Mouse (Mus musculus): ENCODE results near the gene Cobll1. TPM values are rescaled to one million over a fixed set of nuclear protein-coding genes. Genes with fewer than 3 reads are reported as not detected.
"Not testable (repeated sequence)": the region's sequence is repeated elsewhere in the genome, so short reads cannot be mapped to it uniquely, and the experiment has no call there.

The Cobll1 gene
- polyA plus RNA-seq, 1 experiment from 2014 or later: 4.3 TPM

DNA sequence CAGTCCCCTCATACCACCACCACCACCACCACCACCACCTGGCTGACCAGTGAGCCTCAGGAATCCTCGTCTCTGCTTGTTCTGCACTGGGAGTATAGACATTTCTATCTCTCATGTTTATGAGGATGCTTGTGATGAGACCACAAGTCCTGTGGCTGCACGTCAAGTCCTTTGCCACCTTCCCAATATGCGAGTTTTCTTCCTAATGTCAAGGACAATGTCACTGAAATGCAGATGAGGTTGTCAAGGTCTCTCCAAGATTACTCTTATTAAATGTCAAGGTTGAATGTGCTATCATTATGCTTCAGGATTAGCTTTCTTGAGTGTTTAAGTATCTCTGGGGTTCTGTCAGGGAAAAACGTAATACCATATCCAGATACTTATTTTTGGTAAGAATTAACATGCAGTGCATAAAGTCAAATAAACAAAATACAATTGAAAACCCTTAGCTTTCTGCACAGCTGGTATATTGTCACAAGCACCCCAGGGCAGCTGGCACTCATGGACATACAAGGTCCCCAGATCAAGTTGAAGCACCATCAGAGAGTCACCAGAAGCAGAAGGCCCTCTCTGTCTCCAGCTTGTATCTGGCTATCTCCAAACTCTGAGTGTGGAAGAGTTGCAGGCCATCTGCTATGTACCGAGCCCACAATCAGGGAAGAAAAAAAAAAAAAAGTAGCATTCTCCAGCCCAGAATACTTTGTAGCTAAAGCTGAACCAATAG, 27.5 kb upstream of the Cobll1 start:
- Histone ChIP-seq H3K9ac (no peak overlapping the region), H3K4me2 (replicated peaks) (no peak overlapping the region), H3K9me3 (ENCODE audit: control insufficient read depth, low read length) (no peaks in the 10 kb centered on the region), H3K4me3 (replicated peaks; ENCODE audit: low read length) (no peak overlapping the region), H3K27me3 (ENCODE audit: control insufficient read depth, insufficient read depth, low read length) (no peaks in the 10 kb centered on the region), H3K27ac (no peak overlapping the region), H3K4me1 (replicated peaks; ENCODE audit: control insufficient read depth, insufficient read depth, low read length) (no peaks in the 10 kb centered on the region), H3K36me3 (replicated peaks; ENCODE audit: control insufficient read depth, insufficient read depth) (no peaks in the 10 kb centered on the region)
- ATAC-seq (ENCODE audit: low FRiP score) (no peak), DNase-seq (ENCODE audit: low spot score) (no peak)
- WGBS: 87% methylated on average over 5 of the region's 5 CpGs

DNA sequence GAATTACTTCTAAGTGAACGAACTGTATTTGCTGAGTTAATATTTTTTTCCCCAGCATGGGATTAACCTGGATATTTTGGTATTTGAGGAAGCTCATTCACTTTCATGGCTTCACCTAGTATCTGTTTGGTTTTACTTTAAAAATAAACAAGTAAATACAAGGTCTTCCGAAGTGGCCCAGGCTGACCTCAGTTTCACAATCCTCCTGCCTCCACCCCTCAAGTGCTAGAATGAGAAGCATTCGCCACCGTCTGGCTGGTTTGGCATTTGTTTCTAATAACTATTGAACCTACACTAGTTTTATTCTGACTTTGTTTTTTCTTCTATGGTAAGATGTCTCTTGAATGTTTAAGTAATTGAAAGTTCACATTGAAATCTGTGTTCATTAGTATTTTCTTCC, 23.0 kb upstream of the Cobll1 start:
- 80% methylated on average over 4 of the region's 4 CpGs for WGBS
- Histone ChIP-seq H3K9me3 (ENCODE audit: control insufficient read depth, low read length) (no peaks in the 10 kb centered on the region), H3K36me3 (replicated peaks; ENCODE audit: control insufficient read depth, insufficient read depth) (no peaks in the 10 kb centered on the region), H3K4me2 (replicated peaks) (no peak overlapping the region), H3K27me3 (ENCODE audit: control insufficient read depth, insufficient read depth, low read length) (no peaks in the 10 kb centered on the region), H3K4me1 (replicated peaks; ENCODE audit: control insufficient read depth, insufficient read depth, low read length) (no peaks in the 10 kb centered on the region), H3K4me3 (replicated peaks; ENCODE audit: low read length) (no peak overlapping the region), H3K27ac (no peak overlapping the region), H3K9ac (no peak overlapping the region)
- no peak for DNase-seq (ENCODE audit: low spot score)
- no peak for ATAC-seq (ENCODE audit: low FRiP score)

DNA sequence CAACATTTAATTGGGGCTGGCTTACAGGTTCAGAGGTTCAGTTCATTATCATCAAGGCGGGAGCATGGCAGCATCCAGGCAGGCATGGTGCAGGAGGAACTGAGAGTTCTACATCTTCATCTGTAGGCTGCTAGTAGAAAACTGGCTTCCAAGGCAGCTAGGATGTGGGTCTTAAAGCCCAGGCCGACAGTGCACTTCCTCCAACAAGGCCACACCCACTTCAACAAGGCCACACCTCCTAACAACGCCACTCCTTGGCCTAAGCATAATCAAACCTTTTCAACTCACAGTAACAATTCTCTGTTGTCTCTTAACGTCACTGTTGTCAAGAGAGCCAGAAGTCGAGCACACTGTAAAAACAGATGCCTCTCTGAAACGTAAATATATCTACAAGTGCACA, 21.6 kb upstream of the Cobll1 start:
- not testable (repeated sequence) for H3K27ac ChIP-seq; ATAC-seq (ENCODE audit: low FRiP score); H3K4me1 ChIP-seq (replicated peaks; ENCODE audit: control insufficient read depth, insufficient read depth, low read length); H3K4me2 ChIP-seq (replicated peaks); H3K4me3 ChIP-seq (replicated peaks; ENCODE audit: low read length); H3K27me3 ChIP-seq (ENCODE audit: control insufficient read depth, insufficient read depth, low read length); H3K9ac ChIP-seq; DNase-seq (ENCODE audit: low spot score); H3K36me3 ChIP-seq (replicated peaks; ENCODE audit: control insufficient read depth, insufficient read depth); H3K9me3 ChIP-seq (ENCODE audit: control insufficient read depth, low read length)
- WGBS: 76% methylated on average over 6 of the region's 6 CpGs

DNA sequence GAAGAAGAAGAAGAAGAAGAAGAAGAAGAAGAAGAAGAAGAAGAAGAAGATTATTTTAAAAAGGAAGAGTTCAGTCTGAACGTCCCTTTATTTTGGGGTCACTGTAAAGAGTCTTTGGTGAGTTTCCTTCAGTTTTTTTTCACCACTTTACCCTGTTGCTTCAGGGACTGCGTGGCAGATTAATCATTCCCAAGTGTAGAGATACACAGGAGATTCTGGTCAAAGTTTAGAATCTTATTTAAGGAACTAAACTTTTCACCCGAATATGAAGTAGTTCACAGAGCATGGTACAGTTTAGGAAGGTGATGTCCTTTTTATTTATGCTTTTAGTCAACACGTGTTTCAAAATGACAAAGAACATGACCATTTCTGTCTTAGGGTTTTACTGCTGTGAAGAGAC, 21.2 kb upstream of the Cobll1 start:
- Histone ChIP-seq H3K27ac (no peak overlapping the region), H3K9ac (no peak overlapping the region), H3K4me1 (replicated peaks; ENCODE audit: control insufficient read depth, insufficient read depth, low read length) (no peaks in the 10 kb centered on the region), H3K27me3 (ENCODE audit: control insufficient read depth, insufficient read depth, low read length) (no peaks in the 10 kb centered on the region), H3K4me2 (replicated peaks) (no peak overlapping the region), H3K4me3 (replicated peaks; ENCODE audit: low read length) (no peak overlapping the region), H3K9me3 (ENCODE audit: control insufficient read depth, low read length) (no peaks in the 10 kb centered on the region), H3K36me3 (replicated peaks; ENCODE audit: control insufficient read depth, insufficient read depth) (no peaks in the 10 kb centered on the region)
- ATAC-seq (ENCODE audit: low FRiP score) (no peak), DNase-seq (ENCODE audit: low spot score) (no peak)
- 93% methylated on average over 4 of the region's 4 CpGs for WGBS

GRCm38 (mm10) chr2:65257446-65257845, 18.2 kb upstream of the Cobll1 start:
- Histone ChIP-seq H3K36me3 (replicated peaks; ENCODE audit: control insufficient read depth, insufficient read depth) (no peaks in the 10 kb centered on the region), H3K4me1 (replicated peaks; ENCODE audit: control insufficient read depth, insufficient read depth, low read length) (no peaks in the 10 kb centered on the region), H3K9ac (no peak overlapping the region), H3K27ac (no peak overlapping the region), H3K9me3 (ENCODE audit: control insufficient read depth, low read length) (no peaks in the 10 kb centered on the region), H3K27me3 (ENCODE audit: control insufficient read depth, insufficient read depth, low read length) (no peaks in the 10 kb centered on the region), H3K4me3 (replicated peaks; ENCODE audit: low read length) (no peak overlapping the region), H3K4me2 (replicated peaks) (no peak overlapping the region)
- 68% methylated on average over 2 of the region's 2 CpGs for WGBS
- ATAC-seq (ENCODE audit: low FRiP score) (no peak), DNase-seq (ENCODE audit: low spot score) (no peak)

DNA sequence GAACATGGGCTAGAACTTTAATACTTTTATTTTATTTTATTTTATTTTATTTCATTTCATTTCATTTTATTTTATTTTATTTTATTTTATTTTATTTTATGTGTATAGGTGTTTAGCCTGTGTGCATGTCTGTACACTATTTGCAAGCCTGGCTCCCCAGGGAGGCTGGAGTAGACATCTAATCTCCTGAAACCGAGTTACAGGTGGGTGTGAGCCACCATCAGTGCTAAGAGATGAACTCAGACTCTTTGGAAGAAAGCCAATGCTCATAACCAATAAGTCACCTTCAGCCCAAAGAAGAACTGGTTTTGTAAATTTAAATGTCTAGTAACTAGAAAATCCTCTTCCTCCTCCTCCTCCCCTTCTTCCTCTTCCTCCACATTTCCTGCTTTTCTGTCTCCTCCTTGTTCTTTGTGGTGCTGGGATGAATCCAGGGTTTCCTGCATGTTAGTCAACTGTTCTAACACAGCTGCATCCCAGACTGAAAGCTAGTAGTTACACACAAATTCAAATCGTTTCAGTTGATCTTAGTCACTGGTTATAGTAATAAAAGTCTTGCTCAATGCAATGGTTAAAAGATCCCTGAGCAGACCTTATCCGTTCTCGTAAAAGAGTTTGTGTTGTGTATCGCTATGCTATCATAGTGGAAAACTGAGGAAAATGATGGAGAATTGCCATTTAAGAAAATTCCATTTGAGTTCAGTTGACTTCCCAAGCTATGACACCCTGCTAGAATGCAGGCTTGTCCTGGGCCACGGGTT, 17.5 kb upstream of the Cobll1 start:
- no peak for ATAC-seq (ENCODE audit: low FRiP score)
- 86% methylated on average over 6 of the region's 6 CpGs for WGBS

DNA sequence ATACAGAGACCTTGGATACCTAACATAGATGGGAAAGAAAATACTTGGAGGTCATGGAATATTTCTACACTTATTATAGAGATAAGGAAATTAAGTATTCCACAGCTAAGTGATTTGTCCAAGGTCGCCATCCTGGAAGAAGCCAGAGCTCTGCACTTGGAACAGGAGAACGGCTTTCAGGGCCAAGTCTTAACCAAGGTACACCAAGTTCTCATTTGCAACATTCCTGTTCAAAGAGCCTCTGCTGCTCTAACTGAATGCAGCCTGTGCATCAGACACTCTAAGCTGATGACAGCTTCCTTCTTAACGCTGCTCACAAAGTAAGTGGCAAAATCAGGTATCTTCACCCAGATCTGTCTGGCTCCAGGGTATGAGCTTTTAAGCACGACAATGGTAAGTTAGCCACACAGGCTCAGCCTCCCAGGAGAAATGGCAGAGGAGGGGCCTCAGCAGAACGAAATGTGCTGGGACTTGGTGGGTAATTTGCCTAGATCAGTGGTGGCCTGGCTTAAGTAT, 11.4 kb upstream of the Cobll1 start:
- DNase-seq (ENCODE audit: low spot score): no peak
- 57% methylated on average over 5 of the region's 5 CpGs for WGBS

More for the DNA sequence above, 17.5 kb upstream of the Cobll1 start:
- no peaks in the 10 kb centered on the region for H3K4me1 ChIP-seq (replicated peaks; ENCODE audit: control insufficient read depth, insufficient read depth, low read length)
- no peak overlapping the region for H3K4me3 ChIP-seq (replicated peaks; ENCODE audit: low read length)
- DNase-seq (ENCODE audit: low spot score): no peak
- H3K27ac ChIP-seq: no peak overlapping the region
- H3K4me2 ChIP-seq (replicated peaks): no peak overlapping the region
- no peak overlapping the region for H3K9ac ChIP-seq
- no peaks in the 10 kb centered on the region for H3K36me3 ChIP-seq (replicated peaks; ENCODE audit: control insufficient read depth, insufficient read depth)
- no peaks in the 10 kb centered on the region for H3K9me3 ChIP-seq (ENCODE audit: control insufficient read depth, low read length)
- no peaks in the 10 kb centered on the region for H3K27me3 ChIP-seq (ENCODE audit: control insufficient read depth, insufficient read depth, low read length)

GRCm38 (mm10) chr2:65249575-65249974, 10.4 kb upstream of the Cobll1 start:
- Histone ChIP-seq H3K36me3 (replicated peaks; ENCODE audit: control insufficient read depth, insufficient read depth) (no peaks in the 10 kb centered on the region), H3K27me3 (ENCODE audit: control insufficient read depth, insufficient read depth, low read length) (no peaks in the 10 kb centered on the region), H3K9ac (no peak overlapping the region), H3K4me2 (replicated peaks) (no peak overlapping the region), H3K4me1 (replicated peaks; ENCODE audit: control insufficient read depth, insufficient read depth, low read length) (no peaks in the 10 kb centered on the region), H3K4me3 (replicated peaks; ENCODE audit: low read length) (no peak overlapping the region), H3K9me3 (ENCODE audit: control insufficient read depth, low read length) (no peaks in the 10 kb centered on the region), H3K27ac (no peak overlapping the region)
- WGBS: 44% methylated on average over 2 of the region's 2 CpGs
- DNase-seq (ENCODE audit: low spot score): no peak
- no peak for ATAC-seq (ENCODE audit: low FRiP score)

More for the DNA sequence above, 11.4 kb upstream of the Cobll1 start:
- Histone ChIP-seq H3K9me3 (ENCODE audit: control insufficient read depth, low read length) (no peaks in the 10 kb centered on the region), H3K9ac (no peak overlapping the region), H3K27me3 (ENCODE audit: control insufficient read depth, insufficient read depth, low read length) (no peaks in the 10 kb centered on the region), H3K27ac (no peak overlapping the region), H3K4me2 (replicated peaks) (no peak overlapping the region), H3K4me3 (replicated peaks; ENCODE audit: low read length) (no peak overlapping the region), H3K36me3 (replicated peaks; ENCODE audit: control insufficient read depth, insufficient read depth) (no peaks in the 10 kb centered on the region), H3K4me1 (replicated peaks; ENCODE audit: control insufficient read depth, insufficient read depth, low read length) (no peaks in the 10 kb centered on the region)
- no peak for ATAC-seq (ENCODE audit: low FRiP score)

DNA sequence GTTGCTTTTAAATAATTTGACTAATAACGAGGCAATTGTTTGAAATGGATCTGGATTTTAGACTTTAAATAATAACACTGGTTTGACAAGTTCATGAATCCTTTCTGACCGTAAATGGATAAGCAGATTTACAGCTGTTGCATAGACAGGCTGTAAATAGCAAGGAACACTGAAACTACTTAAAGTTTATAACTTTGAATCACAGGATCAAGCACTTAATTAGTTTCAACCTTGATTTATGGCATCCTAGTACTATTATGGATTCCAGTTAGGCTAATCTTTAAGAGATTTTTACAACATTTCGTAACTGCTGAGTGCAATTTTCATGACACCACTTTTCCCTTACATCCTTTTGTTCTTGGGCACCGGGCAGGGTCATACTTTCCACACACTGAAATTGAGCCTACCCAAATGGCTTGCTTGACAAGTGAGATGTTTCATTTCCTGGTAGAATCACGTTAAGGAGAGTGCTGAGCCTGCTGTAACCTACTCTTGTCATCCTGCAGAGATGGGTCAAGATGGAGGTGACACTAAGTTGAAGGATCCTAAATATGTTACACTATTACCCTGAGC, 1.1 kb upstream of the Cobll1 start:
- H3K36me3 ChIP-seq (replicated peaks; ENCODE audit: control insufficient read depth, insufficient read depth): no peaks in the 10 kb centered on the region
- WGBS: 81% methylated on average over 5 of the region's 5 CpGs
- H3K9me3 ChIP-seq (ENCODE audit: control insufficient read depth, low read length): no peaks in the 10 kb centered on the region
- H3K27me3 ChIP-seq (ENCODE audit: control insufficient read depth, insufficient read depth, low read length): peaks cover 27% of the 10 kb centered on the region
- 0 out of 2 replicates have a peak, but pooled peaks cover 7% of the 10 kb centered on the region for H3K4me1 ChIP-seq (replicated peaks; ENCODE audit: control insufficient read depth, insufficient read depth, low read length)
- ATAC-seq (ENCODE audit: low FRiP score) (no peak), DNase-seq (ENCODE audit: low spot score) (no peak)
- no peak overlapping the region for H3K4me3 ChIP-seq (replicated peaks; ENCODE audit: low read length)
- H3K4me2 ChIP-seq (replicated peaks): no peak overlapping the region
- H3K27ac ChIP-seq: no peak overlapping the region
- no peak overlapping the region for H3K9ac ChIP-seq

Measured in hindbrain, embryonic 14.5 days (tissue).